Mouse (Mus musculus) neural tube, embryonic 12.5 days (tissue): ENCODE data around the gene Ssh3. TPM values are rescaled to one million over a fixed set of nuclear protein-coding genes. Genes with fewer than 3 reads are reported as not detected.

ENCODE experiments used
- ATAC-seq: fragments of 200-750 bp; cut with Nextera tagmentation; 2 replicates; pipeline ENCODE4 v1.8.0; 2017; ENCODE audit warnings: low read depth, mild to moderate bottlenecking, moderate TSS enrichment, moderate library complexity; ENCODE audit not compliant: low FRiP score
- H3K27ac ChIP-seq: fragments of 300-500 bp; sonication (generic); 2 replicates; pipeline ENCODE4 v1.5.1; 2016
- H3K27me3 ChIP-seq: fragments of 300-500 bp; sonication (generic); replicated peaks from 2 replicates; pipeline ENCODE4 v1.6.1; 2016; ENCODE audit warnings: mild to moderate bottlenecking
- H3K36me3 ChIP-seq: fragments of 300-500 bp; sonication (generic); 2 replicates; pipeline ENCODE4 v1.6.1; 2016; ENCODE audit warnings: mild to moderate bottlenecking
- H3K4me1 ChIP-seq: fragments of 300-500 bp; sonication (generic); 2 replicates; pipeline ENCODE4 v1.6.1; 2016
- H3K4me2 ChIP-seq: fragments of 300-500 bp; sonication (generic); replicated peaks from 2 replicates; pipeline ENCODE4 v1.6.1; 2016; ENCODE audit warnings: mild to moderate bottlenecking
- H3K4me3 ChIP-seq: fragments of 300-500 bp; sonication (generic); 2 replicates; pipeline ENCODE4 v1.5.1; 2016
- H3K9ac ChIP-seq: fragments of 300-500 bp; sonication (generic); 2 replicates; pipeline ENCODE4 v1.6.1; 2016; ENCODE audit warnings: mild to moderate bottlenecking
- H3K9me3 ChIP-seq: fragments of 300-500 bp; sonication (generic); 2 replicates; pipeline ENCODE4 v1.6.1; 2016; ENCODE audit warnings: mild to moderate bottlenecking
- WGBS: fragments of 180-500 bp; shearing (Covaris S2); methylation state at CpG from one replicate; pipeline ENCODE4 v1.1.7; 2016; 5-methylcytosine and 5-hydroxymethylcytosine counted together
- polyA plus RNA-seq: library from polyadenylated mRNA; unstranded; fragments of >200 nt; fragmentation: Nextera tagmentation; extraction: Ambion mirVana; gene quantifications from 2 replicates; pipeline ENCODE4 v1.2.1, GENCODE M21; 2016

Ssh3 gene
- polyA plus RNA-seq, 1 experiment from 2014 or later = 7.0 TPM

- peaks cover 22% of the 10 kb centered on the region for H3K4me1 ChIP-seq
- WGBS = 84% methylated on average over 6 of the region's 6 CpGs
- no peak overlapping the region for H3K9ac ChIP-seq
- H3K4me2 ChIP-seq = no peak overlapping the region
- H3K9me3 ChIP-seq = no peaks in the 10 kb centered on the region
- H3K4me3 ChIP-seq = no peak overlapping the region
- H3K36me3 ChIP-seq = no peaks in the 10 kb centered on the region
- peaks cover 44% of the 10 kb centered on the region for H3K27me3 ChIP-seq
- no peak overlapping the region for H3K27ac ChIP-seq
- ATAC-seq = no peak
These were observed 49.0 kb downstream of the Ssh3 start for GRCm38 (mm10) chr19:4219943-4220342.

- H3K9me3 ChIP-seq = no peaks in the 10 kb centered on the region
- 83% methylated on average over 1 of the region's 1 CpGs for WGBS
- peaks cover 34% of the 10 kb centered on the region for H3K4me1 ChIP-seq
- H3K27me3 ChIP-seq = peaks cover 56% of the 10 kb centered on the region
- no peak overlapping the region for H3K27ac ChIP-seq
- no peaks in the 10 kb centered on the region for H3K36me3 ChIP-seq
- H3K9ac ChIP-seq = no peak overlapping the region
- no peak for ATAC-seq
- no peak overlapping the region for H3K4me2 ChIP-seq
- no peak overlapping the region for H3K4me3 ChIP-seq
These were observed 50.2 kb downstream of the Ssh3 start for GRCm38 (mm10) chr19:4218784-4219183.

DNA sequence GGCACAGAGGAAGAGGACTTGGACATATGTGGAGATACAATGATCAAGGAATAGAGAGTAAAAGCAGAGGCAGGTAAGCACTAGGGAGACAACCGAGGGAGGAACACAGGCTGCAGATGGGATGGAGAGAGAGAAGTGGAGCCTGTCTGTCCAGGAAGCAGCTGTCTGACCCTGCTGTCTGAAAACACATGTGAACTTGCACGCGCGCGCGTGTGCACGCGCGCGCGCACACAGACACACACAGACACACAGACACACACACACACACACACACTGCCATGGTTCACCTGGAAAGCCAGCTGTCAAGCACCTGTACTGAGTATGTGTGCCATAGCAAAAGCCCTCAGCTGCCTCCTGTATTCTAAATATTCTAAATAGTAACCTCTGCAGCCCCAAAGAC, 50.7 kb downstream of the Ssh3 start:
- Histone ChIP-seq H3K4me3 (no peak overlapping the region), H3K4me1 (peaks cover 38% of the 10 kb centered on the region), H3K27ac (no peak overlapping the region), H3K9ac (no peak overlapping the region), H3K36me3 (no peaks in the 10 kb centered on the region), H3K9me3 (no peaks in the 10 kb centered on the region), H3K27me3 (peaks cover 60% of the 10 kb centered on the region), H3K4me2 (no peak overlapping the region)
- no peak for ATAC-seq
- 83% methylated on average over 11 of the region's 11 CpGs for WGBS

- Histone ChIP-seq H3K9me3 (no peaks in the 10 kb centered on the region), H3K9ac (no peak overlapping the region), H3K36me3 (no peaks in the 10 kb centered on the region), H3K4me3 (no peak overlapping the region), H3K27ac (no peak overlapping the region), H3K4me2 (no peak overlapping the region), H3K4me1 (peaks cover 38% of the 10 kb centered on the region), H3K27me3 (peaks cover 65% of the 10 kb centered on the region)
- ATAC-seq = no peak
- 61% methylated on average over 3 of the region's 3 CpGs for WGBS
These were observed 51.1 kb downstream of the Ssh3 start for GRCm38 (mm10) chr19:4217855-4218254.

GRCm38 (mm10) chr19:4217140-4217539, 51.8 kb downstream of the Ssh3 start:
- Histone ChIP-seq H3K4me3 (peak overlapping the region; percentile 2; the same call in 1 of the 2 replicates), H3K4me2 (0 out of 2 replicates have a peak overlapping the region, but pooled peaks have one; percentile 12), H3K9ac (no peak overlapping the region), H3K27ac (no peak overlapping the region), H3K27me3 (peaks cover 71% of the 10 kb centered on the region), H3K4me1 (peaks cover 35% of the 10 kb centered on the region), H3K36me3 (no peaks in the 10 kb centered on the region), H3K9me3 (no peaks in the 10 kb centered on the region)
- 13% methylated on average over 5 of the region's 5 CpGs for WGBS
- no peak for ATAC-seq

GRCm38 (mm10) chr19:4216041-4216685, 52.8 kb downstream of the Ssh3 start:
- ATAC-seq = no peak

DNA sequence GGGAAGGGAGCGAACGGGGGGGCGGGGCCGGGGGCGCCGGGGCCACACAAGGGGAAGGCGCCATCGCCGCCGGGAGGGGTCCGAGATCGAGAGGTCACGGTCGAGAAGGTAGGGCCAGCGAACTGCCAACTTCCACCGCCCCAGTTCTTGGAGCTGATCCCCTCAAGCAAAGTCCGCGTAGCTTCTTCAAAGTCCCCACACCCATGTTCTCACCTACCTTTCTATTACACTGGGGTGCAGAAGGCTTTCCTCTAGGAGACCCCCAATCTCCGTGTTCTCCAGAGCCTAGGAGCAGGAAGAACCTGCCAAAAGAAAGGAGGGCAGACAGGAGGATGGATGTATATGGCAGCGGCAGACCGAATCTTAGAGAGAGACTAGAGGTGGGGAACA, 53.5 kb downstream of the Ssh3 start:
- Histone ChIP-seq H3K4me3 (peak overlapping the region; percentile 56), H3K27me3 (peaks cover 77% of the 10 kb centered on the region), H3K36me3 (no peaks in the 10 kb centered on the region), H3K9ac (peak overlapping the region; percentile 68), H3K4me2 (peak overlapping the region; percentile 98), H3K4me1 (peaks cover 31% of the 10 kb centered on the region), H3K27ac (no peak overlapping the region), H3K9me3 (no peaks in the 10 kb centered on the region)
- 2% methylated on average over 15 of the region's 21 CpGs for WGBS
- ATAC-seq = no peak

More at GRCm38 (mm10) chr19:4216041-4216685, 52.8 kb downstream of the Ssh3 start:
- Histone ChIP-seq H3K4me1 (peaks cover 31% of the 10 kb centered on the region), H3K9ac (no peak overlapping the region), H3K27me3 (peaks cover 79% of the 10 kb centered on the region), H3K9me3 (no peaks in the 10 kb centered on the region), H3K27ac (no peak overlapping the region), H3K4me3 (peak overlapping the region; percentile 3; the same call in 1 of the 2 replicates), H3K36me3 (no peaks in the 10 kb centered on the region), H3K4me2 (peak overlapping the region; percentile 35)
- WGBS = 21% methylated on average over 14 of the region's 14 CpGs

DNA sequence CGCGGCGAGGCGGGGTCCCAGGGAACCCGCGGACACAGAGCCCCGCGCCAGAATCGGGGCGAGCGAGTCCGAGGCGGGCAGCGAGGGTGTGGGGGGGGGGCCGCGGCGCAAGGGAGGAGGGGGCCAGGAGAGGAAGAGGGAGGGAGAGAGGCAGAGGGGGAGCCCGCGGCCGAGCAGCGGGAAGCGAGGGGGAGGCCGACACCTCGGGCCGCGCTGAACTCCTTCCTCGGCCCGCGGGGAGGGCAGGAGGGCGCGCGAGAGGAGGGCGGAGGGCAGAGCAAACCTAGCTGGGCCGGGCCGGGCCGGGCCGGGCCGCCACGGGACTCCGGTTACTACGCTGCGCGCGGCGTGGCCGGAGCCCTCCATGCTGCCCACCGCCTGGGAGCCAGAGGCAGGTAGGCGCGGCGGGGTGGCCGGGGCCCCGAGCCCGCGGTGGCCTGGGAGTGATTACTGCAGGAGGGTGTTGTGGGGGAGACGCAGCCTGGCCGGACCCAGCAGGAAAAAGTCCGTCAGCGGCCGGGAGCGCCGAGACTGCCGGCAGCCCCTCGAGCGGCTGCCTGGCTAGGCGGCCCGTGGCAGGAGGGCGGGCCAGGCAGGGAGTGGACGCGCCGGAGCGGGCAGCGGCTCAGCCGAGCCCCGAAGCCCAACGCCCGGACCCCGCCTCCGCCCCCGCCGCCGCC, 54.1 kb downstream of the Ssh3 start:
- Histone ChIP-seq H3K4me3 (peak overlapping the region; percentile 56), H3K36me3 (no peaks in the 10 kb centered on the region), H3K9ac (peak overlapping the region; percentile 68), H3K4me1 (peaks cover 31% of the 10 kb centered on the region), H3K4me2 (peak overlapping the region; percentile 98), H3K9me3 (no peaks in the 10 kb centered on the region), H3K27ac (no peak overlapping the region), H3K27me3 (peaks cover 74% of the 10 kb centered on the region)
- ATAC-seq = peak; percentile 45; the same call in 1 of the 2 replicates
- 1% methylated on average over 64 of the region's 81 CpGs for WGBS

DNA sequence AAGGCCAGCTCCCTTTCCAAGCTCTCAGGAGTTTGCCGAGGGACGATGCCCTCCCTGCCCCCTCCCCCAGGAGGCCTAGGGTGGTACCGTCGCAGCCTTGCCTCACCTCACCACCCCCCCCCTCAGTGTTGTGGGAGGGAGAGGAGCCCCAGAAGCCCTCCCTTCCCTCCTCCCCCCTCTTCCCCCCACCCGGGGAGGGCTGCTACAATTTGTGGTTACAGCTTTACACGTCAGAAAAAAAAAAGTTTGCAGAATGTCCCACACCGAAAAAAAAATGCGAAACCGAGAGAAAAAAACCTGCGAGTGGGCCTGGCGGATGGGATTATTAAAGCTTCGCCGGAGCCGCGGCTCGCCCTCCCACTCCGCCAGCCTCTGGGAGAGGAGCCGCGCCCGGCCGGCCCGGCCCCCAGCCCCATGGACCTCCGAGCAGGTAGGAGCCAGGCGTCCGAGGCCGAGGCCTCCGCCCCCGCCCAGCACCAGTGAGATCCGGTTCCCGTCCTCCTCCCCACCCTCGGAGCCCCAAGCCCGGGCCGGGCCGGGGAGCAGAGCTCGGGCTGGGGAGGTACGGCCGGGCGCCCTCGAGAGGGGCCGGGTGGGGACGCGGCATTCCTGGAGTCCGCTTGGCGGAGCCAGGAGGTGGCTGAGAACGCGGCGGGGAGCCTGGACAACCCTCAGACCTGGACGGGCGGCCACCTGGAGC, 54.8 kb downstream of the Ssh3 start, which contains the start of the genes Clcf1 and AC109138.7:
TSS of gene Clcf1 (plus strand) at position 168 of the 700 bp plus-strand sequence.
TSS of gene AC109138.7 (plus strand) at position 287 of the 700 bp plus-strand sequence.
- peak within 1 kb of the TSS; percentile 56 for H3K4me3 ChIP-seq

DNA sequence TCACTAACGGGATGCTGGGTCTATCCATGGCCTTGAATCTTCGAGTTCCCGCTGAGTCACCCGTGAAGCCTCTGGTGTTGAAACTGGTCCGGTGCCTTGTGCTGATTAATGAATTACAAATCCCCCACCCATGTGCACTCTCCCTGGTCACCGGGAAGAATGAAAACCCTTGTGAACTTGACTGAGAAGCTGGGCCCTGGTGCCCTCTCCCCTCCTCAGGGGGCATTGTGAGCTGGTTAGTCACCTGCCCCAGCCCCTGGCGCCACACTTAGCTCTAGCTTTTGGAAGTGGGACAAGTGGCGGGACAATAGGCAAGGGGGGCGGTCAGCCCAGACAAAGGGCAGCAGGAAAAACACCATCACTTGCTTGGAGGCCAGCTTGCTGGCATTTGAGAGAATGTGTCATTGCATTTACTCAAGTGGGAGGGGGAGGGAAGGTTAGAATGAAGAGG, 55.4 kb downstream of the Ssh3 start:
- Histone ChIP-seq H3K9me3 (no peaks in the 10 kb centered on the region), H3K4me1 (peaks cover 31% of the 10 kb centered on the region), H3K4me2 (peak overlapping the region; percentile 98), H3K36me3 (no peaks in the 10 kb centered on the region), H3K27me3 (peaks cover 78% of the 10 kb centered on the region), H3K4me3 (no peak overlapping the region), H3K9ac (0 out of 2 replicates have a peak overlapping the region, but pooled peaks have one; percentile 68), H3K27ac (no peak overlapping the region)
- ATAC-seq = no peak
- WGBS = 5% methylated on average over 9 of the region's 9 CpGs

More for the DNA sequence above, 54.8 kb downstream of the Ssh3 start, which contains the start of the genes Clcf1 and AC109138.7:
- Histone ChIP-seq H3K9me3 (no peaks in the 10 kb centered on the region), H3K9ac (peak within 1 kb of the TSS; percentile 68), H3K27ac (no peak within 1 kb of the TSS), H3K4me1 (peaks cover 31% of the 10 kb centered on the region), H3K36me3 (no peaks in the 10 kb centered on the region), H3K4me2 (peak within 1 kb of the TSS; percentile 98), H3K27me3 (peaks cover 74% of the 10 kb centered on the region)
- peak; percentile 59 for ATAC-seq
- WGBS = under 1% methylated on average over 48 of the region's 49 CpGs

DNA sequence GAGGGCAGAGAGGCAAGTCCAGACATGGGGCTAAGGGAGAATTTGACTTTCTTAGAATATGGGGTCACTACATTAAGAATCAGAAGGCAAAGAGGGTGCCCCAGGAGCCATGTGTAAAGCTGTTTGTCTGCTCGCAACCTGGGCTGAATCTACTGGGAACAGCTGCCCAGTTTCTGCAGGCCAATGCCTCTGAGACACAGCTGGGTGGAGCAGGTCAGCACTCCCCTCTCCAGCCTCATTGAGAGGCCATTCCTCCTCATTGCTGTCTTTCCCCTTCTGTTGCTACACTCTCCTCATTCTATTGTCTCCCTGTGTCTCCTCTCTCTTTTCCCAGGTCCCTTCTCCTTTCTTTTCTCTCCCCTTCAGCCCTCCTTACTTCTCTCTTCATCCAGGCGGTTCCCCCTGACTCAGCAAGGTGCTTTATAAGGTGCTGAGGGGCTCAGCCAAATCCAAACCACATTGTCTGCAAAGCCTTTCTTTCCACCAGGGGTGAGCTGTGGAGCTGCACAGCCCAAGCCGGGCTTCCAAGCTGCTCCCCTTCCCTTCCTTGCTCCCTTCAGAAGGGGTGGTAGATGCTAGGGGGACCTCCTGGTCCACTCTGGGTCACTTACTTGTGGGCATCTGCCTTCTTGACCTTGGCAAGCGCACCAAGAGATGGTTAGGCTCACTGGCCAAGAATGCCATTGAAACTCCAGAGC, 56.9 kb downstream of the Ssh3 start:
- 30% methylated on average over 4 of the region's 4 CpGs for WGBS
- H3K4me1 ChIP-seq = peaks cover 31% of the 10 kb centered on the region

More for the DNA sequence above, 56.9 kb downstream of the Ssh3 start:
- Histone ChIP-seq H3K36me3 (no peaks in the 10 kb centered on the region), H3K9me3 (no peaks in the 10 kb centered on the region), H3K9ac (no peak overlapping the region), H3K27me3 (peaks cover 65% of the 10 kb centered on the region), H3K4me3 (no peak overlapping the region), H3K27ac (no peak overlapping the region), H3K4me2 (no peak overlapping the region)
- no peak for ATAC-seq
